Mouse (Mus musculus) limb, embryonic 14.5 days (tissue): ENCODE data around the gene Gng12. TPM values are rescaled to one million over a fixed set of nuclear protein-coding genes. Genes with fewer than 3 reads are reported as not detected.

Source experiments
- ATAC-seq: fragments of 200-750 bp; cut with Nextera tagmentation; 2 replicates; pipeline ENCODE4 v1.8.0; 2017; ENCODE audit warnings: low read depth, moderate number of reproducible peaks, moderate TSS enrichment; ENCODE audit not compliant: low FRiP score
- DNase-seq: peaks from one replicate; pipeline ENCODE4 v3.0.0-alpha.2; 2015; ENCODE audit warnings: low spot score
- H3K27ac ChIP-seq: fragments of 300-500 bp; sonication (generic); replicated peaks from 2 replicates; pipeline ENCODE4 v1.5.1; 2014; ENCODE audit warnings: low read depth, mild to moderate bottlenecking, low read length, moderate library complexity, mixed read lengths
- H3K27me3 ChIP-seq: fragments of 300-500 bp; sonication (generic); 2 replicates; pipeline ENCODE4 v1.6.1; 2014; ENCODE audit warnings: low read length, mixed read lengths; ENCODE audit not compliant: control insufficient read depth, insufficient read depth
- H3K36me3 ChIP-seq: fragments of 300-500 bp; sonication (generic); 2 replicates; pipeline ENCODE4 v1.6.1; 2014; ENCODE audit warnings: mild to moderate bottlenecking, low read length, moderate library complexity, mixed read lengths; ENCODE audit not compliant: control insufficient read depth, insufficient read depth
- H3K4me1 ChIP-seq: fragments of 300-500 bp; sonication (generic); 2 replicates; pipeline ENCODE4 v1.6.1; 2014; ENCODE audit warnings: antibody characterized with exemption, low read length, mixed read lengths; ENCODE audit not compliant: control insufficient read depth, insufficient read depth
- H3K4me2 ChIP-seq: fragments of 300-500 bp; sonication (generic); replicated peaks from 2 replicates; pipeline ENCODE4 v1.6.1; 2014; ENCODE audit warnings: low read depth, mild to moderate bottlenecking, low read length, moderate library complexity; ENCODE audit not compliant: severe bottlenecking
- H3K4me3 ChIP-seq: fragments of 300-500 bp; sonication (generic); replicated peaks from 2 replicates; pipeline ENCODE4 v1.5.1; 2014; ENCODE audit warnings: low read length
- H3K9ac ChIP-seq: fragments of 300-500 bp; sonication (generic); 2 replicates; pipeline ENCODE4 v1.6.1; 2014; ENCODE audit warnings: mild to moderate bottlenecking, low read depth, low read length, moderate library complexity; ENCODE audit not compliant: severe bottlenecking
- H3K9me3 ChIP-seq: fragments of 300-500 bp; sonication (generic); 2 replicates; pipeline ENCODE4 v1.6.1; 2016; ENCODE audit warnings: low read length; ENCODE audit not compliant: control insufficient read depth
- POLR2A ChIP-seq: fragments of 200-500 bp; IDR thresholded peaks from 2 replicates; pipeline ENCODE4 v1.8.0; 2012; ENCODE audit warnings: inconsistent platforms, mild to moderate bottlenecking, moderate library complexity, borderline replicate concordance; ENCODE audit not compliant: insufficient read depth, insufficient read length; ENCODE audit errors: extremely low read depth
- WGBS: fragments of 180-500 bp; shearing (Covaris S2); extraction: QIAGEN DNeasy Blood & Tissue Kit; methylation state at CpG from one replicate; pipeline ENCODE4 v1.1.7; 2014; 5-methylcytosine and 5-hydroxymethylcytosine counted together
- polyA plus RNA-seq, 2 experiments: library from polyadenylated mRNA; depleted of rRNA in 1 of 2; stranded (reverse) in 1 of 2; unstranded in 1 of 2; fragments of >200 nt; fragmentation: Nextera tagmentation in 1 of 2; extraction: Ambion mirVana in 1 of 2; gene quantifications; 2 replicates each; pipeline versions ENCODE4 v1.2.1 to v1.2.3; 2012 to 2014

Gng12 gene
- polyA plus RNA-seq, 2 experiments, result 39.3 to 107 TPM

DNA sequence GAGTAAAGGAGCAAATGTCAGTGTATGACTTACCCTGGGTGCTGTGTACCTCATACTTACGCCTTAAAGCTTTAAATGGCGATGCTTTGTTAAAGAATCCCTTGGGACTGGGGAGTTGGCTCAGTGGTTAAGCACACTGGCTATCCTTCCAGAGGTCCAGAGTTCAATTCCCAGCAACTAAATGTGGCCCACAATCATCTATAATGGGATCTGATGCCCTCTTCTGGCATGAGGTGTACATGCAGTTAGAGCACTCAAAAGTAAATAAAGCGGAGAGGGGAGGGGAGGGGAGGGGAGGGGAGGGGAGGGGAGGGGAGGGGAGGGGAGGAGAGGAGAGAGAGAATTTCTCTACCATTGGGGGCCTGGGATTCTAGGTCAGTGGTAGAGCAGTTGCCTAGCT is 142.8 kb downstream of the Gng12 start:
- 87% methylated on average over 2 of the region's 3 CpGs for WGBS
- Histone ChIP-seq H3K27ac (no peak overlapping the region), H3K36me3 (no peaks in the 10 kb centered on the region), H3K4me2 (no peak overlapping the region), H3K9me3 (no peaks in the 10 kb centered on the region), H3K4me1 (peaks cover 6% of the 10 kb centered on the region), H3K9ac (no peak overlapping the region), H3K27me3 (no peaks in the 10 kb centered on the region), H3K4me3 (no peak overlapping the region)
- no peak for TF ChIP-seq POLR2A
- ATAC-seq (no peak), DNase-seq (no peak)

DNA sequence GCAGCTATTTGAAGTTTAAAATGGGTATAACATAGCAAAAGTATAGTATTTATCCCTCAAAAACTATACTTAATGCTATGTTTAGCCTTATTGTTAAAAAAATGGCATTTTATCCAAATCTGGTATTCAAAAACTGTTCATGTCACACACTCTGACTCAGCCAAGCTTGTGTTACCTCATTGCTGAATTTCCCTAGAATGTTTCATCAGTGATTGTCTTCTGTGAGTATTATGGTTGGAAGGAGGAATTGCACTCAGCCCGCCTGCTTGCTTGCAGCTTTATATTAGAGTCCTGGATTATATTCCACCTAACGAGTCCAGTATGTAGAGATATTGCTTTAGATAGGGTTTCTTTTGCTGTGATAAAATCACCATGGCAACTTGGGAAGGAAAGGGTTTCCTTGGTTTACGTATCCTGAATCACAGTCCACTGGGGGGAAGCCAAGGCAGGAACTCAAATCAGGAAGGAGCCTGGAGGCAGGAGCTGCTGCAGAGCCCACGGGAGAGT is 144.8 kb downstream of the Gng12 start:
- Histone ChIP-seq H3K9me3 (no peaks in the 10 kb centered on the region), H3K4me2 (no peak overlapping the region), H3K9ac (no peak overlapping the region), H3K27me3 (no peaks in the 10 kb centered on the region), H3K27ac (no peak overlapping the region), H3K4me3 (no peak overlapping the region), H3K36me3 (no peaks in the 10 kb centered on the region), H3K4me1 (no peaks in the 10 kb centered on the region)
- 39% methylated on average over 4 of the region's 4 CpGs for WGBS
- ATAC-seq (no peak), DNase-seq (no peak)
- TF ChIP-seq POLR2A, result no peak

DNA sequence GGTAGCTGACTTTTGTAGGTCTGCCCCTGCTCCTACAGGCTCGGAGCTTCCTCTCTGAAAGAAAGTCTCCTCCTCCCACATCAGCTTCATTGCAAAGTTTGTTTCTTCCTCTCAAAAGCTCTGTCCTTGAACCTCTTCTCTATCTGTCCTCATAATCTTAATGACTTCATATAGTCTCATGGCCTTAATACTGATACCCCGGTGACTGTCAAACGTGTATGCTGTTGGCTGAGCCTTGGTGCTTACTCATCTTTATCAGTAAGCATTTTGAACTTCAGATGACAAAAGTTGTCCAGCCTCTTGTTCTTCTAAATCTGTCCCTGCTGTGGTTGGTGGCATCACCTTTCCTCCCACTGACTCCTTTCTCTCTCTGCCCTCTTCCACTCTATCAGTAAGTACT is 149.2 kb downstream of the Gng12 start:
- ATAC-seq (no peak), DNase-seq (no peak)
- no peak overlapping the region for H3K9ac ChIP-seq
- H3K36me3 ChIP-seq, result no peaks in the 10 kb centered on the region
- no peaks in the 10 kb centered on the region for H3K27me3 ChIP-seq
- H3K27ac ChIP-seq, result no peak overlapping the region
- H3K4me2 ChIP-seq, result no peak overlapping the region
- H3K4me3 ChIP-seq, result no peak overlapping the region
- no peaks in the 10 kb centered on the region for H3K9me3 ChIP-seq
- 83% methylated on average over 3 of the region's 3 CpGs for WGBS
- peaks cover 14% of the 10 kb centered on the region for H3K4me1 ChIP-seq
- TF ChIP-seq POLR2A, result no peak

DNA sequence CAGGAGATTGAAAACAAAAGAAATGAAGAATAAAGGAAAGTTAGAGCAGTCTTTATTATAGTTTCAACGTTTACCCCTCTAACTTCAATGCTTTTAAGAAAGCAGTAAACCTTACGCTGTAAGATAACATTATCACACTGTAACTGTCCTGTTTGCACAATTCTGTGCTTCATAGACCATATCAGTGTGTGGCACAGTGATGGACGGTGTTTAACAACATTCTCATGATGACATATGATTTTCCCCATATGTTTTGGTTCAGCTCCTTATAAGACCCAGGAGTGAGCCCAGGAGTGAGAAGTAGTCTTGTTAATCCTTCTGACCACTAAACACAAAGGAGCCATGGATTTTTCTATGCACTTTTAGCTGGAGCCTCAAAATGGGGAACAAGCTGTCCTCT is 150.7 kb downstream of the Gng12 start:
- Histone ChIP-seq H3K36me3 (no peaks in the 10 kb centered on the region), H3K4me2 (no peak overlapping the region), H3K4me1 (peaks cover 14% of the 10 kb centered on the region), H3K9me3 (no peaks in the 10 kb centered on the region), H3K4me3 (no peak overlapping the region), H3K9ac (no peak overlapping the region), H3K27ac (no peak overlapping the region), H3K27me3 (no peaks in the 10 kb centered on the region)
- no peak for ATAC-seq
- WGBS, result 64% methylated on average over 3 of the region's 3 CpGs
- TF ChIP-seq POLR2A, result no peak
- DNase-seq, result no peak

DNA sequence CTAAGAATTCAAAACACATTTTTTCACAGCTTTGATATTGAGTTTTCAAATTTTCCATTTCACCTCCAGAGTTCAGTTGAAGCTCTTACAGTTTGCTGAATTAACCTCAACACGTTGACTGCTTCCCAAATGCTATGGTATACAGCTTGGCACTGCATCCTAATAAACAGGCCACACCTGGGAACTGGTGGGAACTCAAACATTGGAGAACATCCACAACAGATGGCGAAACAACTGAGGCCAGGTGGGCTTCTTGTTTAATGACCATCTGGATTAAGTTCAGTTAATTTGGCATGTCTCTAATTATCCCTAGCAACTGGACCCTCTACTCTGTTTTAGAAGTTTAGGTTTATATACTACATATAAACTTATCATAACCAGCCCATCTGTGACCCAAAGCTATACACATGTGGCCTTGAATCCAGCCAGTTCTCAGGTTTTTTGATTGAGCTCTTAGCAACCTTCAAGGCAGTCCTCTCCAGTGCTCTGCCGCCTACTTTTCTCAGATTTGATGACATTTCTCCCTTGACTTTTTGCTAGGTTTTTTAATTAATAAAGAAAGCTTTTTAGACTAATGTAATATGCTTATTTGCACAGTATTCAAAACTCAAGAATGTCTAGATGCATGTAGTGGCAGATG is 152.0 kb downstream of the Gng12 start:
- Histone ChIP-seq H3K9me3 (no peaks in the 10 kb centered on the region), H3K4me2 (no peak overlapping the region), H3K36me3 (no peaks in the 10 kb centered on the region), H3K4me3 (no peak overlapping the region), H3K27ac (no peak overlapping the region), H3K9ac (no peak overlapping the region), H3K4me1 (peaks cover 14% of the 10 kb centered on the region), H3K27me3 (no peaks in the 10 kb centered on the region)
- DNase-seq (no peak), ATAC-seq (no peak)
- 26% methylated on average over 3 of the region's 3 CpGs for WGBS
- no peak for TF ChIP-seq POLR2A
